Mouse (Mus musculus): ENCODE results near the gene Aldoc. TPM values are rescaled to one million over a fixed set of nuclear protein-coding genes. Genes with fewer than 3 reads are reported as not detected.

Aldoc gene
- polyA plus RNA-seq, 1 experiment from 2014 or later, result 5.1 TPM

GRCm38 (mm10) chr11:78370389-78370788, 47.6 kb downstream of the Aldoc start:
- Histone ChIP-seq H3K9ac (no peak overlapping the region), H3K27me3 (replicated peaks) (0 out of 2 replicates have a peak, but pooled peaks cover 6% of the 10 kb centered on the region), H3K4me3 (no peak overlapping the region), H3K36me3 (no peaks in the 10 kb centered on the region), H3K4me1 (no peaks in the 10 kb centered on the region), H3K27ac (no peak overlapping the region), H3K9me3 (replicated peaks) (no peaks in the 10 kb centered on the region), H3K4me2 (no peak overlapping the region)
- ATAC-seq, result no peak
- 48% methylated on average over 1 of the region's 1 CpGs for WGBS (ENCODE audit: insufficient replicate concordance)

- H3K4me2 ChIP-seq, result no peak overlapping the region
- no peak for ATAC-seq
- no peak overlapping the region for H3K9ac ChIP-seq
- H3K36me3 ChIP-seq, result no peaks in the 10 kb centered on the region
- H3K27me3 ChIP-seq (replicated peaks), result 0 out of 2 replicates have a peak, but pooled peaks cover 4% of the 10 kb centered on the region
- no peaks in the 10 kb centered on the region for H3K4me1 ChIP-seq
- WGBS (ENCODE audit: insufficient replicate concordance), result 68% methylated on average over 11 of the region's 11 CpGs
- H3K9me3 ChIP-seq (replicated peaks), result no peaks in the 10 kb centered on the region
- H3K4me3 ChIP-seq, result no peak overlapping the region
- H3K27ac ChIP-seq, result no peak overlapping the region
Observed at GRCm38 (mm10) chr11:78371711-78372110, 48.9 kb downstream of the Aldoc start.

- Histone ChIP-seq H3K27me3 (replicated peaks) (0 out of 2 replicates have a peak, but pooled peaks cover 4% of the 10 kb centered on the region), H3K27ac (no peak overlapping the region), H3K4me1 (no peaks in the 10 kb centered on the region), H3K4me2 (no peak overlapping the region), H3K36me3 (no peaks in the 10 kb centered on the region), H3K9me3 (replicated peaks) (no peaks in the 10 kb centered on the region), H3K4me3 (no peak overlapping the region), H3K9ac (no peak overlapping the region)
- no peak for ATAC-seq
- 47% methylated on average over 3 of the region's 3 CpGs for WGBS (ENCODE audit: insufficient replicate concordance)
Observed at GRCm38 (mm10) chr11:78372166-78372565, 49.4 kb downstream of the Aldoc start.

GRCm38 (mm10) chr11:78372610-78373009, 49.8 kb downstream of the Aldoc start:
- no peak overlapping the region for H3K4me2 ChIP-seq
- ATAC-seq, result no peak
- H3K9me3 ChIP-seq (replicated peaks), result no peaks in the 10 kb centered on the region
- 0 out of 2 replicates have a peak, but pooled peaks cover 4% of the 10 kb centered on the region for H3K27me3 ChIP-seq (replicated peaks)
- H3K27ac ChIP-seq, result no peak overlapping the region
- WGBS (ENCODE audit: insufficient replicate concordance), result 56% methylated on average over 7 of the region's 7 CpGs
- no peaks in the 10 kb centered on the region for H3K4me1 ChIP-seq
- H3K9ac ChIP-seq, result no peak overlapping the region
- H3K4me3 ChIP-seq, result no peak overlapping the region
- no peaks in the 10 kb centered on the region for H3K36me3 ChIP-seq

- no peaks in the 10 kb centered on the region for H3K9me3 ChIP-seq (replicated peaks)
- no peak overlapping the region for H3K4me2 ChIP-seq
- no peak overlapping the region for H3K27ac ChIP-seq
- no peak overlapping the region for H3K4me3 ChIP-seq
- no peaks in the 10 kb centered on the region for H3K4me1 ChIP-seq
- 0 out of 2 replicates have a peak, but pooled peaks cover 7% of the 10 kb centered on the region for H3K27me3 ChIP-seq (replicated peaks)
- no peak overlapping the region for H3K9ac ChIP-seq
- 77% methylated on average over 8 of the region's 8 CpGs for WGBS (ENCODE audit: insufficient replicate concordance)
- ATAC-seq, result no peak
- no peaks in the 10 kb centered on the region for H3K36me3 ChIP-seq
Observed at GRCm38 (mm10) chr11:78374147-78374546, 51.4 kb downstream of the Aldoc start.

Other genes starting within 250 kb of the Aldoc start
- gene Eral1, start 242.6 kb upstream of the Aldoc start, polyA plus RNA-seq (2016; fragmentation: Nextera tagmentation; extraction: Ambion mirVana), result 23.2 and 25.5 TPM in 2 replicates
- 6.0 and 6.7 TPM in 2 replicates for gene Fam222b, start 228.3 kb upstream of the Aldoc start, polyA plus RNA-seq (2016; fragmentation: Nextera tagmentation; extraction: Ambion mirVana)
- gene Traf4, start 157.4 kb upstream of the Aldoc start, polyA plus RNA-seq (2016; fragmentation: Nextera tagmentation; extraction: Ambion mirVana), result 45.4 and 47.6 TPM in 2 replicates
- gene Nek8, start 146.3 kb upstream of the Aldoc start, polyA plus RNA-seq (2016; fragmentation: Nextera tagmentation; extraction: Ambion mirVana), result 12.2 and 13.7 TPM in 2 replicates
- gene Tlcd1, start 146.3 kb upstream of the Aldoc start, polyA plus RNA-seq (2016; fragmentation: Nextera tagmentation; extraction: Ambion mirVana), result 62.6 and 67.1 TPM in 2 replicates
- 1,112 and 1,156 TPM in 2 replicates for gene Rpl23a, start 139.4 kb upstream of the Aldoc start, polyA plus RNA-seq (2016; fragmentation: Nextera tagmentation; extraction: Ambion mirVana)
- gene Rab34, start 134.5 kb upstream of the Aldoc start, polyA plus RNA-seq (2016; fragmentation: Nextera tagmentation; extraction: Ambion mirVana), result 20.3 and 24.0 TPM in 2 replicates
- 0.31 and 0.63 TPM in 2 replicates for gene Proca1, start 129.6 kb upstream of the Aldoc start, polyA plus RNA-seq (2016; fragmentation: Nextera tagmentation; extraction: Ambion mirVana)
- gene Sdf2, start 77.2 kb upstream of the Aldoc start, polyA plus RNA-seq (2016; fragmentation: Nextera tagmentation; extraction: Ambion mirVana), result 29.7 and 30.7 TPM in 2 replicates
- 20.2 and 20.3 TPM in 2 replicates for gene Supt6, start 77.0 kb upstream of the Aldoc start, polyA plus RNA-seq (2016; fragmentation: Nextera tagmentation; extraction: Ambion mirVana)
- 52.1 and 53.8 TPM in 2 replicates for gene 2610507B11Rik, start 61.2 kb upstream of the Aldoc start, polyA plus RNA-seq (2016; fragmentation: Nextera tagmentation; extraction: Ambion mirVana)
- gene BC030499, start 32.1 kb upstream of the Aldoc start, polyA plus RNA-seq (2016; fragmentation: Nextera tagmentation; extraction: Ambion mirVana), result 0.22 and 0.23 TPM in 2 replicates
- gene Spag5, start 21.4 kb upstream of the Aldoc start, polyA plus RNA-seq (2016; fragmentation: Nextera tagmentation; extraction: Ambion mirVana), result 38.6 and 40.0 TPM in 2 replicates
- 40.8 and 42.6 TPM in 2 replicates for gene Pigs, start 5.4 kb downstream of the Aldoc start, polyA plus RNA-seq (2016; fragmentation: Nextera tagmentation; extraction: Ambion mirVana)
- gene Unc119, start 20.5 kb downstream of the Aldoc start, polyA plus RNA-seq (2016; fragmentation: Nextera tagmentation; extraction: Ambion mirVana), result 46.5 and 50.4 TPM in 2 replicates
- gene Foxn1, start 63.6 kb downstream of the Aldoc start, polyA plus RNA-seq (2016; fragmentation: Nextera tagmentation; extraction: Ambion mirVana), result not detected in 2 replicates
- 0.05 TPM in 1 of 2 replicates, not detected in the other for gene Slc13a2, start 99.2 kb downstream of the Aldoc start, polyA plus RNA-seq (2016; fragmentation: Nextera tagmentation; extraction: Ambion mirVana)
- gene Slc46a1, start 142.7 kb downstream of the Aldoc start, polyA plus RNA-seq (2016; fragmentation: Nextera tagmentation; extraction: Ambion mirVana), result 5.7 and 6.3 TPM in 2 replicates
- 0.25 and 0.38 TPM in 2 replicates for gene Sarm1, start 174.8 kb downstream of the Aldoc start, polyA plus RNA-seq (2016; fragmentation: Nextera tagmentation; extraction: Ambion mirVana)
- gene Vtn, start 176.1 kb downstream of the Aldoc start, polyA plus RNA-seq (2016; fragmentation: Nextera tagmentation; extraction: Ambion mirVana), result 206 and 223 TPM in 2 replicates
- 0.12 TPM in 1 of 2 replicates, not detected in the other for gene Sebox, start 180.5 kb downstream of the Aldoc start, polyA plus RNA-seq (2016; fragmentation: Nextera tagmentation; extraction: Ambion mirVana)
- 40.6 and 41.7 TPM in 2 replicates for gene Tmem199, start 189.2 kb downstream of the Aldoc start, polyA plus RNA-seq (2016; fragmentation: Nextera tagmentation; extraction: Ambion mirVana)
- 96.0 and 96.7 TPM in 2 replicates for gene Poldip2, start 189.2 kb downstream of the Aldoc start, polyA plus RNA-seq (2016; fragmentation: Nextera tagmentation; extraction: Ambion mirVana)
- 22.3 and 22.6 TPM in 2 replicates for gene Tnfaip1, start 213.4 kb downstream of the Aldoc start, polyA plus RNA-seq (2016; fragmentation: Nextera tagmentation; extraction: Ambion mirVana)
- 81.7 and 84.7 TPM in 2 replicates for gene Ift20, start 213.4 kb downstream of the Aldoc start, polyA plus RNA-seq (2016; fragmentation: Nextera tagmentation; extraction: Ambion mirVana)
- 111 and 128 TPM in 2 replicates for gene Tmem97, start 227.8 kb downstream of the Aldoc start, polyA plus RNA-seq (2016; fragmentation: Nextera tagmentation; extraction: Ambion mirVana)